Mouse (Mus musculus): ENCODE data around the gene Rap1gap. TPM values are rescaled to one million over a fixed set of nuclear protein-coding genes. Genes with fewer than 3 reads are reported as not detected.

The Rap1gap gene
- total RNA-seq, 2 experiments from 2014 or later = 206 to 220 TPM

DNA sequence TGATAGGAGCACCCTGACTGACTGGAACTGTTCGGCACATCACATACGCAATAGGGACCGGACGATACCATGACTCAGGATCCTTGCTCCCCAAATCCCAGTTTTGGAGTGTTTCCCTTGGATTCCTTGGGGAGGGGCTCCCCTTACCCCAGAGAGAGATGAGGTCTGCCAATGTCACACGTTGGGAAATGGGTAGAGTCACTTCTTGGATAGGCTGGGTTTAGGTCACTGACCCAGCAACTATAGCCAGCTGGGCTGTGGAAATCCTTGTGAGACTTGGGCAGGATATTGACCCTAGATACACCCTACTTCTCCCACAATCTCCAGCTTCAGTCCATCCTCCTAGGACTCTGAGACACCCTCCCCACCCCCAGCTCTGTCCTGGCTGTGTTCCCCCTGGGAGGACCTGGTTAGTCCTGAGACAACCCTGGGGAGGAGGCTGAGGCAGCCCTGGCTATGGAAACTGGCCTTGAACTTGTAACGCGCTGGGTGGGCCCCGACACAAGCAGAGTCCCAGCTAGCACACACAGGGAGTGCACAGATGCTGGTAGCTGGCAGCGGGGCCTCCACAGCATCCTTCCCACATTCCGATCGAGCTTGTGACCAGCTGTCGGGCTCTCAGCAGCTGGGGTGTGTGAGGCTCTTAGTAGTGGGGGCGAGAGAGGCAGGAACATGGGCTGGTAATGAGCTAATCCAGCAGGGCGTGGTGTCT lies 106.5 kb downstream of the Rap1gap start:
- DNase-seq (ENCODE audit: low spot score in 2 of 2) = no peak

DNA sequence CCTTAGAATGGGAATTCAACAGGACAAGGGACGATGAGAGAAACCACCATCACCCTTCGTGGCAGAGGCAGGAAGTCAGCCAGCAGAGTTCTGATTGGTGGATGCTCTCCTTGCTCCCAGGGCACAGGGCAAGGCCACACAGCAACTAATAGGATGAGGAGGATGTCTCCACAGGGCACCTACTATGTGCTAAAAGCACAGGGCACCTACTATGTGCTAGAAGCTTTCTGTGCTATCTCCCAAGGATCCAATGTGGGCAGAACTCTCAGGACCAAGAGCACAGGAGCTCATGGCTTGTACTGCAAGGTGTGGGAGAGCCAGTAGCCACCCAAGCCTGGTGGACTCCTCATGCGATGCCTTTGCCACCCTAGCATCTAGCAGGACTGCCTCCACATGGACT lies 107.2 kb downstream of the Rap1gap start:
- DNase-seq (ENCODE audit: low spot score in 2 of 2) = no peak

DNA sequence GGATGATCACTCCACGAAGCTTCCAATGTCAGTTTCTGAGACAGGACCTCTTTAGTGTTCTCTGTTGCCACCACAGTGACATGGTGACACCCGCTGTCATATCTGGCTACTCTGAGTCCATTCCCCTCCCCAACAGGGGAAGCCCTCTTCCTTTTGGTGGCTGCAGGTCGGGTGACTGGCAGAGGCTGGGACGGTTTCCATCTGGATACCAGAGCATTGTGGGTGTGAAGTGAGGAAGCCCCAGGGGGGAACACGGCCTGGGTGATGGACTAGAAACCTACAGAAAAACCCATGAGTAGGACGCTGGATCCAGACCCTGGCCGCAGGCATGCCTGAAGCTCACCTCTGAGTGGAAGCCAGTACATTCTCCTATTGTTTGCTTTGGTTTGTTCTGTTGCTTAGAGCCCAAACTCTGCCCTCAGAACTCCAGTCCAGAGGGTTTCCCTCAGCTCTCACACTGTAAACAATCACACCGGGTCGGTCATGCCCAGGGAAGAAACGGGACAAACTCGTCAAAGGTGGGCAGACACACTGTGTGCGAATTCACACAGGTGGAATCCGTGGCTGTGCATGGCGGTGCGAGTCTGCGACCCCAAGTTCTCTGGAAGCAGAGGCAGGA lies 108.0 kb downstream of the Rap1gap start:
- DNase-seq (ENCODE audit: low spot score in 2 of 2) = no peak

DNA sequence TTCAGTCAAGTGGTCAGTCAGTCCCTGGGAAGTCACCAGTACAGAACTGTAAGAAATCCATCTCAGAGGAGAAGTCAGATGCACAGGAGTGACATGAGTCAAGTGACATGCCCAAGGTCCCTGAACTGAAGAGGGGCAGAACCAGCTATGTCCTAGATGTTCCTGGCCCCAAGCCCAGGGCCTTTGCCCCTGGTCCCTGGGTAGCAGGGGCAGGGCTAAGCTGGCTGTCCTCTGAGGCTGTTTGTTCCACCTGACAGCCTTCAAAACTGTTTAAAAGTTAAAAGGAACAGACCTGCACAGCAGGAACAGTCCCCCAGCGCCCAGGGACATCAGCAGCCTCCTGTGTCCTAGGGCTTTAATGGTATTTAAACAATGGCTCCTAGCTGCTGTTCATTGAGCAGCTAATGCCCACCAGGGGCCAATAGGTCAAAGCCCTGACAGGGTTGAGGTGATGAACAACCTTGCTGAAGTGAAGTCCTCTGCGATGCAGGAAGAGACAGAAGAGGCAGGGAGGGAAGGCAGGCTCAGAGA lies 108.9 kb downstream of the Rap1gap start:
- DNase-seq (ENCODE audit: low spot score in 2 of 2) = no peak

GRCm38 (mm10) chr4:137774013-137774412 lies 109.5 kb downstream of the Rap1gap start:
- DNase-seq (ENCODE audit: low spot score in 2 of 2) = no peak

GRCm38 (mm10) chr4:137774505-137774904 lies 110.0 kb downstream of the Rap1gap start:
- no peak for DNase-seq (ENCODE audit: low spot score in 2 of 2)

DNA sequence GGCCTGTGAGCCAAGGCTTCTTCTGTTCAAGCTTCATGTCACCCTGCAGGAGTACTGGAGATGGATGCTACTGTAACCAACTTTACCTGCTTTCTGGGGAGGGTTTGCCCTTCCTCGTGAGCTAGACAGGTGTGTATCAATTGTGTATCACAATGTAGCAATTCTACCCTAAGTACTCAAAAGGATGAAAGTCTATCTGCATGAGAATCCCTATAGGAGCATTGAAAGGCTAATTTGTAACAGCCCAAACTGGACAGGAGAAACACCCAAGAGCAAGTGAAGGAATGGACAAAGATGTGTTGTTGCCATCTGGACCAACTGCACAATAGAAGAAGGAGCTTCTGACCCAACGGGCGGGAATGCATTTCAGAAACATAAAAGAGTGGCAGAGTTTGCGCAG lies 113.3 kb downstream of the Rap1gap start:
- no peak for DNase-seq (ENCODE audit: low spot score in 2 of 2)

DNA sequence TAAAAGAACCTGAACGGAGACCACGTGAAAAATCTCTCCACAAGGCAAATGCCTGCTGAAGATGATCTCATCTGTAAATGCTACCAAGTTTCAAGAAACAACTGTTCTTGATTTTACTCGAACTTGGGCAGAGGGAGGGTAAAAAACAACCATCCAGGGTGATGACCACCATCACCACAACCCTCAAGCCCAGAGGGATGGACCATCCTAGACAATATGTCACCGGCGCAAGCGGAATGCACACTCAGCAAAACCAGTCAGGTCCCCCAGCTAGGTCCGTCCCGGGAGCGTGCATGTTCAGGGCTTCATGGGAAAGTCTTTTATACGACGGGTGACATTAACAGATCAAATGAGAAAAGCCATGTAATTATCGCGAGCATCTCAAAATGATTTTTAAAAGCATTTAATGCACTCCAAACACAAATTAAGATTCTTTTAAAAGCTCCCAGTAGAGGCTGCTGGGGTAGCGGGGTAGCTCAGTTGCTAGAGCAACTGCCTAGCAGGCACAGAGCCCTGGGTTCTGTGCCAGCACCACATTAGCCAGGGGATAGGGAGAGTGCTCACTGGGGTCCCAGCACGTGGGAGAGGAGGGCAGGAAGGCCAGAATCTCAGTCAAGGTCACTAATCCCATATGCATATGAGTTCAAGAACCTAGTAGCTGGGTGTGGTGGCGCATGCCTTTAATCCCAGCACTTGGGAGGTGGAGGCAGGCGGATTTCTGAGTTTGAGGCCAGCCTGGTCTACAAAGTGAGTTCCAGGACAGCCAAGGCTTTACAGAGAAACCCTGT lies 114.1 kb downstream of the Rap1gap start:
- DNase-seq (ENCODE audit: low spot score in 2 of 2) = no peak

Other genes with a start within 250 kb of the Rap1gap start
- gene Cela3b, start 234.2 kb upstream of the Rap1gap start, total RNA-seq (2021) = not detected
- not detected for gene 1700013G24Rik, start 211.4 kb upstream of the Rap1gap start, total RNA-seq (2021)
- gene Hspg2, start 196.0 kb upstream of the Rap1gap start, total RNA-seq (2021) = 10 to 100 TPM; 13.7 to 14.8 TPM
- not detected for gene Ldlrad2, start 90.2 kb upstream of the Rap1gap start, total RNA-seq (2021)
- 100 to 1,000 TPM; 135 to 136 TPM for gene Usp48, start 71.0 kb upstream of the Rap1gap start, total RNA-seq (2021)
- gene Alpl, start 131.7 kb downstream of the Rap1gap start, total RNA-seq (2021) = 1 to 10 TPM; 6.0 to 7.4 TPM
- 10 to 100 TPM; 55.7 to 67.8 TPM for gene Ece1, start 197.5 kb downstream of the Rap1gap start, total RNA-seq (2021)

Measured in layer of hippocampus, postnatal 10 days (tissue).